Mouse (Mus musculus) gastrocnemius, postnatal 25 days (tissue): ENCODE results near the gene Dpp9. TPM values are rescaled to one million over a fixed set of nuclear protein-coding genes. Genes with fewer than 3 reads are reported as not detected.

ENCODE experiments used
- DNase-seq: peaks from one replicate; pipeline ENCODE4 v3.0.0; 2022
- microRNA-seq, 2 experiments: library from miRNA; unstranded; fragments of <30 nt; microRNA quantifications; one replicate each; pipeline ENCODE4 v1.2.0; 2021; ENCODE audit warnings: borderline replicate concordance in 2 of 2
- total RNA-seq, 2 experiments: library from RNA; stranded (reverse); gene quantifications; 1 replicate in 1 of 2; 2 replicates in 1 of 2; pipeline ENCODE4 v1.2.3; 2021

The Dpp9 gene
- total RNA-seq, 2 experiments from 2014 or later = 27.1 to 31.8 TPM

DNA sequence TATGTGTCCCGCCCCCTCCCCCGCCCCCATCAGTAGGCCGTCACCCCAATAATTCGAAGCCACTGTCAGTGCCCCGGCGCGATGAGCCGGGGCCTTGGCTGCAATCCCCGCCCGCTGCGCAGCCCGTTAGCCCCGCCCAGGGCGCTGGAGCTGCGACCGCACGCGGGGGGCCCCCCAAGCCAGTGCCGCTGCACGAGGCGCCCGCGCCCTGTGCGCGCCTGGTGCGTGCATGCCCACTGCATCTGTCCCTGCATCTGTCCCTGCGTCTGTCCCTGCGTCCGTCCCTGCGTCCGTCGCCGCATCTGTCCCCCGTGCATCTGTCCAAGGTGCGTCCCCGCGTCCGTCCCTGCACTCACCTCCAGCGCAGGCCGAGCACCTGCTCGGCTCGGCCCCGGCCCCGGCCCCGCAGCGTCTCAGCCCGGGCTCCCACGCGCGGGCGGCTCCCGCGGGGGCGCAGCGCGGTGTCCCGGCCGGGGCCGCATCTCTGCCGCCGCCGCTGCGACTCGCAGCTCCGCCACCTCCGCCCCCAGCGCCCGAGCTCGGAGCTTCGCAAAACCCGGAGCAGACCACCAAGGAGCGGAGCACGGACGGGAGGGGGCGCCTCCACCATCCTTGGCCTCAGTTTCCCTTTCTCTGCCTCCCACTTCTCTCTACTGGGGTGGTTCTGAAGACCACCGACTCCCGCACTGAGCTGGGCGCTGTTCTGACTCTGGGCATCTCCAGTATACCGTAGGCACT lies 78.7 kb downstream of the Dpp9 start, which contains the start of gene Sema6b:
Gene Sema6b, minus strand, starts transcription at position 486 of the 738 bp plus-strand sequence.
- peak; percentile 39 for DNase-seq

DNA sequence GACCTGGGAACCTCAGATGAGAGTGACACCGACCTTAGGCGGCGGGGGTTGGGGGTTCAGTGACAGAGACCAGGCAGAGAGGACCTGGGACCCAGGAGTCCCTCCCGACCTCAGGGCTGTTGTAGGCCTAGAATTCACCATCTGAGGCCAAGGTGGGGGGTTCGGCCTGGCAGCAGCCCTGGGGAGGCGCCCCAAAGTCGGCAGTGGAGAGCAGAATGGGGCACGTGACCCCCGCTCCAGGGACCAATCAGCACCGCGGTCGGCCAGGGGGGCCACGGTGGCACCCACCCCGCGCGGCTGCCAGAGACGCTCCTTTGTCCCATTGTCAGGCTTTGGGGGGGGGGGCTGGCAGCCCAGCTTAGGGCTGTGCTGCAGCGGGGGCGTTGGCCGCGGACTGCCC lies 79.3 kb downstream of the Dpp9 start:
- DNase-seq = no peak

- no peak for DNase-seq
These were observed 80.7 kb downstream of the Dpp9 start for GRCm38 (mm10) chr17:56137839-56138613.

Small RNA genes within 50 kb of the gene (microRNA-seq; reads per million reads assigned to microRNA genes)
- gene Gm44397 (0 reads per million in 2 experiments), gene Mir7b (3.4 to 4.4 reads per million in 2 experiments)

Other genes with a start within 250 kb of the Dpp9 start
- gene Shd, start 248.4 kb downstream of the Dpp9 start, total RNA-seq = under 1 TPM in 1 of 2 experiments, not detected in 1; 0.28 TPM
- gene Fsd1, start 232.4 kb downstream of the Dpp9 start, total RNA-seq = not detected
- 1 to 10 TPM; 2.6 to 4.9 TPM for gene Stap2, start 213.3 kb downstream of the Dpp9 start, total RNA-seq
- 10 to 100 TPM; 43.3 to 44.4 TPM for gene Mpnd, start 213.2 kb downstream of the Dpp9 start, total RNA-seq
- gene Sh3gl1, start 182.3 kb downstream of the Dpp9 start, total RNA-seq = 10 to 100 TPM; 10.8 to 12.4 TPM
- gene Chaf1a, start 178.5 kb downstream of the Dpp9 start, total RNA-seq = 1 to 10 TPM in 1 of 2 experiments, under 1 TPM in 1; 0.79 to 1.3 TPM
- gene Ubxn6, start 143.9 kb downstream of the Dpp9 start, total RNA-seq = 10 to 100 TPM; 42.7 to 46.1 TPM
- 10 to 100 TPM; 21.5 to 24.2 TPM for gene Hdgfl2, start 139.3 kb downstream of the Dpp9 start, total RNA-seq
- gene Plin4, start 109.1 kb downstream of the Dpp9 start, total RNA-seq = 100 to 1,000 TPM; 177 to 234 TPM
- 10 to 100 TPM; 27.7 to 29.0 TPM for gene Plin5, start 101.3 kb downstream of the Dpp9 start, total RNA-seq
- gene Lrg1, start 96.9 kb downstream of the Dpp9 start, total RNA-seq = 10 to 100 TPM; 13.4 to 24.9 TPM
- 1 to 10 TPM; 1.9 to 4.2 TPM for gene Sema6b, start 78.6 kb downstream of the Dpp9 start, total RNA-seq
- gene Tnfaip8l1, start 56.4 kb downstream of the Dpp9 start, total RNA-seq = under 1 TPM; 0.64 to 0.78 TPM
- gene Mydgf, start 35.0 kb downstream of the Dpp9 start, total RNA-seq = 10 to 100 TPM; 20.3 to 21.7 TPM
- gene Fem1a, start 37.9 kb upstream of the Dpp9 start, total RNA-seq = 100 to 1,000 TPM; 133 to 135 TPM
- gene Ticam1, start 57.9 kb upstream of the Dpp9 start, total RNA-seq = 1 to 10 TPM; 2.8 to 3.0 TPM
- gene Plin3, start 74.0 kb upstream of the Dpp9 start, total RNA-seq = 10 to 100 TPM; 35.3 to 39.1 TPM
- gene Arrdc5, start 81.4 kb upstream of the Dpp9 start, total RNA-seq = not detected
- 1 to 10 TPM; 2.6 to 2.7 TPM for gene Uhrf1, start 84.4 kb upstream of the Dpp9 start, total RNA-seq
- 10 to 100 TPM; 21.5 to 22.6 TPM for gene Kdm4b, start 107.2 kb upstream of the Dpp9 start, total RNA-seq